Mouse (Mus musculus) stomach, embryonic 14.5 days (tissue): Measurements from ENCODE around the gene Strn. TPM values are rescaled to one million over a fixed set of nuclear protein-coding genes. Genes with fewer than 3 reads are reported as not detected.

Experiments
- ATAC-seq: fragments of 200-750 bp; cut with Nextera tagmentation; 2 replicates; pipeline ENCODE4 v1.8.0; 2017; ENCODE audit warnings: low read depth, moderate TSS enrichment; ENCODE audit not compliant: insufficient number of reproducible peaks, insufficient read depth, low FRiP score
- H3K27ac ChIP-seq: fragments of 300-500 bp; sonication (generic); 2 replicates; pipeline ENCODE4 v1.5.1; 2014; ENCODE audit warnings: mild to moderate bottlenecking, low read length, moderate library complexity, mixed read lengths
- H3K27me3 ChIP-seq: fragments of 300-500 bp; sonication (generic); 2 replicates; pipeline ENCODE4 v1.6.1; 2014; ENCODE audit warnings: low read length, control low read depth, mixed read lengths; ENCODE audit not compliant: control insufficient read depth, insufficient read depth
- H3K36me3 ChIP-seq: fragments of 300-500 bp; sonication (generic); 2 replicates; pipeline ENCODE4 v1.6.1; 2014; ENCODE audit warnings: mild to moderate bottlenecking, control low read depth, low read length, moderate library complexity, mixed read lengths; ENCODE audit not compliant: control insufficient read depth, insufficient read depth
- H3K4me1 ChIP-seq: fragments of 300-500 bp; sonication (generic); 2 replicates; pipeline ENCODE4 v1.6.1; 2014; ENCODE audit warnings: low read length, control low read depth, mixed read lengths; ENCODE audit not compliant: control insufficient read depth, insufficient read depth
- H3K4me2 ChIP-seq: fragments of 300-500 bp; sonication (generic); replicated peaks from 2 replicates; pipeline ENCODE4 v1.6.1; 2014; ENCODE audit warnings: low read depth, low read length, control low read depth
- H3K4me3 ChIP-seq: fragments of 300-500 bp; sonication (generic); 2 replicates; pipeline ENCODE4 v1.5.1; 2014; ENCODE audit warnings: low read depth, low read length, control low read depth
- H3K9ac ChIP-seq: fragments of 300-500 bp; sonication (generic); replicated peaks from 2 replicates; pipeline ENCODE4 v1.6.1; 2014; ENCODE audit warnings: low read depth, mild to moderate bottlenecking, control low read depth, low read length, moderate library complexity, mixed read lengths
- H3K9me3 ChIP-seq: fragments of 300-500 bp; sonication (generic); 2 replicates; pipeline ENCODE4 v1.6.1; 2016; ENCODE audit warnings: low read depth, low read length, control low read depth; ENCODE audit not compliant: control insufficient read depth
- WGBS: fragments of 180-500 bp; shearing (Covaris S2); extraction: QIAGEN DNeasy Blood & Tissue Kit; methylation state at CpG from one replicate; pipeline ENCODE4 v1.1.7; 2014; 5-methylcytosine and 5-hydroxymethylcytosine counted together
- polyA plus RNA-seq: library from polyadenylated mRNA; unstranded; fragments of >200 nt; fragmentation: Nextera tagmentation; extraction: Ambion mirVana; gene quantifications from 2 replicates; pipeline ENCODE4 v1.2.1, GENCODE M21; 2014

Strn gene
- polyA plus RNA-seq, 1 experiment from 2014 or later = 7.6 TPM

DNA sequence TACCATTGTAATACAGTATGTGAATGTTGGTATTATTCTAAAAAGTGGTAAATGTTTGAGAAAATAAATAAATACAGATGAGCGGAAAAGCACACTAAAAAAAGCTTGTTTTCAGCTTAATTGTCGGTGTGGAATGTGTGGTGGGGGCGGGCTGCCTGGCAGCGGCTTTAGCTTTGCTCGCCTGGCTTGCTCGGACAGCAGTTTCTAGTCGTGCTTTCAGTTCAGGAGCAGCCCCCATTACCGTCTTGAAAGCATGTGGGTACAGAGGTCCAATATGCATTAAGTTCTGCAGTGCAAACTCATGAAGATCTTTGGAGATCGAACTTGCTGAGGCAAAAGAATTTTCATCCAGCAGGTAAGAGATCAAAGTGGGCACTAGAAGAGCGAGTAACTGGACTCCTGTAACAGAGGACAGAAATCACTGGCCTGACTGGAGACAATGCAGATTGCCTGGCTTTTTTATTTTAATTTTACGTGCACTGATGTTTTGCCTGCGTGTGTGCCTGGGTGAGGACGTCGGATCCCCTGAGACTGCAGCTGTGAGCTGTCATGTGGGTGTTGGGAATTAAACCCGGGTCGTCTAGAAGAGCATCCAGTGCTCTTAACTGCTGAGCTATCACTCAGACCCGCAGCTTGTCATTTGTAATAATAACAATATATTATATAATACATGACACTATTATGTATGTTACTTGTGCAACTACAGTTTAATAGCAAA, 16.1 kb upstream of the Strn start:
- ATAC-seq = no peak
- Histone ChIP-seq H3K36me3 (peaks cover 10% of the 10 kb centered on the region; the same call in 1 of the 2 replicates), H3K4me1 (no peaks in the 10 kb centered on the region), H3K4me3 (no peak overlapping the region), H3K27me3 (no peaks in the 10 kb centered on the region), H3K9me3 (no peaks in the 10 kb centered on the region), H3K4me2 (no peak overlapping the region), H3K27ac (no peak overlapping the region), H3K9ac (no peak overlapping the region)
- WGBS = 52% methylated on average over 17 of the region's 17 CpGs

DNA sequence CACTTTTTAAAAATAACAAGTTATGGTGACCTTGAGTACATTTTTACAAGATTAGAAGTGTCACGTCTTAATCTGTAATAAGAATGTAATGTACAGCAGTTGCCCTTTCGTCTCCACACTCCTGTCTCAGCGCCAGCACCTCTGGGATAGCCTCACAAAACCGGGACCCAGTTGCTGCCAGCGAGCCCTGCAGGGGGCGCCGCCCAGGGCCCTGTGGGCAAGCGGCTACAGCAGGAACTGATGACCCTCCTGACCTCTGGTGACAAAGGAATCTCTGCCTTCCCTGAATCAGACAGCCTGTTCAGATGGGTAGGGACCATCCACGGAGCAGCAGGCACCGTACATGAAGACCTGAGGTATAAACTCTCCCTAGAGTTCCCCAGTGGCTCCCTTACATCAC, 15.1 kb upstream of the Strn start:
- H3K9ac ChIP-seq = no peak overlapping the region
- ATAC-seq = no peak
- H3K27me3 ChIP-seq = no peaks in the 10 kb centered on the region
- no peak overlapping the region for H3K4me2 ChIP-seq
- H3K27ac ChIP-seq = no peak overlapping the region
- H3K4me3 ChIP-seq = no peak overlapping the region
- 67% methylated on average over 10 of the region's 10 CpGs for WGBS
- H3K36me3 ChIP-seq = peaks cover 10% of the 10 kb centered on the region; the same call in 1 of the 2 replicates
- H3K4me1 ChIP-seq = no peaks in the 10 kb centered on the region
- no peaks in the 10 kb centered on the region for H3K9me3 ChIP-seq

DNA sequence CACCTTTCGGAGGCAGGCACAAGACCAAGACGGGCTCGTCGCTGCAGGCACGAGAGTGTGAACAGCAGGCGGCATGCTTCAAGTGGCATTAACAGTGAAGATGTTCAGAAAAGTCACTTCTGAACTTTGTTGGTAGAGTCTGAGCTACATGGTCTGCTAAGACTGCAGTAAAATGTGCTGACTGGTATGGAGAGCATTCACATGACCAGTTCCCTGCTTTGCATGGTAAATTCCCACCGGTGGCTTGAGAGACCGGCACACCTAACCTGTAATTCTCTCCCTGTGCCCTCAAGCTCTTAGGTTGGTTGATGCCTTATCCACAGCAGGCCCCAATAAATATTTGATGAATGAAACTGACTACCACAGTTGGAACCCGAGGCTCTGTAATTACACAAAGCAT, 11.4 kb upstream of the Strn start:
- no peak overlapping the region for H3K4me2 ChIP-seq
- no peaks in the 10 kb centered on the region for H3K36me3 ChIP-seq
- ATAC-seq = no peak
- no peaks in the 10 kb centered on the region for H3K27me3 ChIP-seq
- H3K9ac ChIP-seq = no peak overlapping the region
- no peaks in the 10 kb centered on the region for H3K9me3 ChIP-seq
- H3K4me1 ChIP-seq = no peaks in the 10 kb centered on the region
- WGBS = 91% methylated on average over 9 of the region's 9 CpGs
- H3K27ac ChIP-seq = no peak overlapping the region
- no peak overlapping the region for H3K4me3 ChIP-seq

DNA sequence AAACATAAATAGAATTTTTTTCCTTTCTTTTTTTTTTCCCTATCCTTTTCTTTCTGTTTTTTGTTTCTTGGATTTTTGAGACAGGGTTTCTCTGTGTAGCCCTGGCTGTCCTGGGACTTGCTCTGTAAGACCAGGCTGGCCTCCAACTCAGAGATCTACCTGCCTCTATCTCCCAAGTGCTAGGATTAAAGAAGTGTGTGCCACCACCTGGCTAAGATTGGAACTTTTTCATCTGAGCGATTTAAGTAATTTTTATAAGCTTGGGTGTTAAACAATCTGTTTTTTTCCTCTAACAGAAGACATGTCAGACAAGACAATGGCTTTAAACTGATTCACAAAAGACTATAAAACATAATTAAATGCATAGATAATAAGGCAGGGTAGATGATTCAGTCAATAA, 1.4 kb upstream of the Strn start:
- Histone ChIP-seq H3K4me2 (no peak overlapping the region), H3K4me1 (peaks cover 6% of the 10 kb centered on the region), H3K4me3 (no peak overlapping the region), H3K27ac (no peak overlapping the region), H3K27me3 (no peaks in the 10 kb centered on the region), H3K36me3 (no peaks in the 10 kb centered on the region), H3K9ac (no peak overlapping the region), H3K9me3 (no peaks in the 10 kb centered on the region)
- WGBS = 38% methylated on average over 1 of the region's 1 CpGs
- ATAC-seq = no peak

DNA sequence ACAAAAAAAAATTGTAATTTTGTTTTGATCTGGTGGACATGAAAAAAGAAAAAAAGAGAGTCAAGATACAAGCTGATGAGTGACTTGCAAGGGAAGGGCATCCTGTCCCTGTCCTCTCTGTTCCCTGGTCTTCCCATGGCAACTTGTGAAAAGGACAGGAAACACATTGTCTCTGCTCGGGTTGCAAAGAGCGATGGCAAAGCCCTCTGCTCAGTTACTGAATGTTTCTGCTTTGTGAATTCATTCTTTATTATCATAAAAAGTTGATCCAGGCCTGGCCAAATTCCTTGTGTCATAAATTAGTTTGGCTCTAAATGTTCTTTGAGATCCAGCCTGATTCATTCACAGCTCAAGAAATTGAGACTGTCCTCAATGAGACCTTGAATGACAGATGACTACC, 775 bp upstream of the Strn start:
- no peaks in the 10 kb centered on the region for H3K9me3 ChIP-seq
- H3K4me1 ChIP-seq = peaks cover 6% of the 10 kb centered on the region
- no peaks in the 10 kb centered on the region for H3K36me3 ChIP-seq
- H3K4me3 ChIP-seq = no peak overlapping the region
- no peak for ATAC-seq
- WGBS = 70% methylated on average over 2 of the region's 2 CpGs
- H3K27me3 ChIP-seq = no peaks in the 10 kb centered on the region
- H3K9ac ChIP-seq = no peak overlapping the region
- H3K27ac ChIP-seq = no peak overlapping the region
- no peak overlapping the region for H3K4me2 ChIP-seq

DNA sequence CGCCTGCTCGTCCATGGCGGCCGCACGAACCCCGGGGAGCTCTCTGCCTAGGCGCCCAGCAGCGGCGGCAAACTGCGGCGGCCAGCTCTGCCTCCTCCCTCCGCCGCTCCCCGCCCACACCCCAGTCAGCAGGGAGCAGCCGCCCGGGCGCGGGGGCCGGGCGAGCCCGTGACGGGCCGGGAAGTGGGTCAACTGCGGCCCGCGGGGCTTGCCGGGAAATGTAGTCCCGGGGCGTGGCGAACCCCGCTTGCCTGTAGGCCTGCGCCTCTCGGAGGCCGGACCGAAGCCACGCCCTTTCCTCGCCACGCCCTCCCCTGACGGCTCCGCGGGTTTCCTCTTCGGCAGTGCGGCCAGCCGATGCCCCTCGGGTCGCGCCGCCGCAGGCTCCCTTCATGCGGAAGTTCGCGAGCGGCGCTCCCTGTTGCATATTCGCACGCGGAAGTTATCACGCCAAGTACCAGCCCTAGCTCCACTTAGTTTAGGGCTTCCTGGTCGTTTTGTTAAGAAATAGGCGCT, 465 bp downstream of the Strn start:
- WGBS = under 1% methylated on average over 54 of the region's 60 CpGs
- Histone ChIP-seq H3K4me3 (peak overlapping the region; percentile 64), H3K36me3 (no peaks in the 10 kb centered on the region), H3K27me3 (no peaks in the 10 kb centered on the region), H3K9ac (peak overlapping the region; percentile 83), H3K4me1 (peaks cover 6% of the 10 kb centered on the region), H3K4me2 (peak overlapping the region; percentile 66), H3K9me3 (no peaks in the 10 kb centered on the region), H3K27ac (peak overlapping the region; percentile 86; the same call in 1 of the 2 replicates)
- peak; percentile 98 for ATAC-seq

DNA sequence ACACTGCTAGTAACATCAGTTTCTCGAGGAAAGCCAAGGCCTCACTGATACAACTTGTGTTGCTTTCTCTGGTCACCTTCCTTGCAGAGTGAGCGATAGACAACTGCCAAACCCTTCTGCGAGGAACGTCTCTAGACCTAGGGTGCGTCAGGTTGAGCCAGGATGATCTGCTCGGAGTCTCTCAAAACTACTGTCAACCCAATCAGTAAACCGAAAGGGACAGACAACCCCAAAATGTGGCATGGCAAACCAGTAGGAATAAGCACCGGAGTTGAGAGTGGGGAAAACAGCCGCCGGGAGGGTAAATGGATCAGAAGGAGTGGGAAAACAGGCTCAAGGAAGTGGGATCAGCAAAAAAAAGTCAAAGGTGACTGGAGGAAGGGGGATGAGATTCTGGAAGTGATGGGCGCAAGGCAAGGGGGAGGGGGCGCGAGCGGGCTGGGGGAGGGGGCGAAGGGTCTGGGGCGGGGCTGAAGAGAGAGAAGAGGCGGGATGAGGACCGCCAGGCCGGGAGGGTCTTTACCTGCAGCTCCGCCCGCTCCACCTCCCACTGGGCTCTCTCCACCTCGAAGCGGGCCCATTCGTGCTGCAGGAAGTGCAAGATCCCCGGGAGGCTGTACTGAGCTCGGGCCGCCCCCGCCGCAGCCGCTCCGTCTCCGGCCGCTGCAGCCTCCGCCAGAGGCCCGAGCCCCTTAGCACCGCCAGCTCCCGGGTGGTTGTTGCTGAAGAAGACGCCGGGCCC, 1.1 kb downstream of the Strn start:
- peaks cover 6% of the 10 kb centered on the region for H3K4me1 ChIP-seq
- H3K4me2 ChIP-seq = peak overlapping the region; percentile 66
- H3K9me3 ChIP-seq = no peaks in the 10 kb centered on the region
- peak overlapping the region; percentile 83 for H3K9ac ChIP-seq
- peak overlapping the region; percentile 86; the same call in 1 of the 2 replicates for H3K27ac ChIP-seq
- H3K36me3 ChIP-seq = no peaks in the 10 kb centered on the region
- H3K27me3 ChIP-seq = no peaks in the 10 kb centered on the region
- H3K4me3 ChIP-seq = peak overlapping the region; percentile 64
- WGBS = under 1% methylated on average over 39 of the region's 39 CpGs
- ATAC-seq = peak; percentile 76

DNA sequence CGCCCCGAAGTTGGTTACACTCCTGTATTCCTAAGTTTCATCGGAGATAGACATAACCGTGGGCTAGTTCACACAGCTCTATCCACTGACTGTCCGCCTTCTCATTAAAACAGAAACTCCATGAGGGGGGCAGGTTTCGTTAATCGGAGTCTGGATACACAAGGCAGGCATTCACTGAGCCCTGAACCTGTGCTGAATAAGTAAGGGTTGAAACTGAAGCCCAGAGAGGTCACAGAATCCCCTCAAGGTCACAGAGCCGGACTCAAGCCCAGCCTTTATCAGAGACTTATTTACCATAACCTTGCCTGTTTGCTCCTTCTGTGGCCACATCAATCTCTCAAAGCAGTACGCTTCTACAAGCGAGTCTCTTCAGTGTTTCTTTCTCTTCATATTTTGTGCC, 2.2 kb downstream of the Strn start:
- H3K36me3 ChIP-seq = no peaks in the 10 kb centered on the region
- no peaks in the 10 kb centered on the region for H3K27me3 ChIP-seq
- peak overlapping the region; percentile 64; the same call in 1 of the 2 replicates for H3K4me3 ChIP-seq
- no peak overlapping the region for H3K27ac ChIP-seq
- no peak for ATAC-seq
- H3K9ac ChIP-seq = no peak overlapping the region
- H3K9me3 ChIP-seq = no peaks in the 10 kb centered on the region
- peaks cover 6% of the 10 kb centered on the region for H3K4me1 ChIP-seq
- WGBS = 67% methylated on average over 10 of the region's 10 CpGs
- peak overlapping the region; percentile 66 for H3K4me2 ChIP-seq
